Mouse (Mus musculus) heart, embryonic 11.5 days (tissue): ENCODE results near the gene Arhgap1. TPM values are rescaled to one million over a fixed set of nuclear protein-coding genes. Genes with fewer than 3 reads are reported as not detected.

Source experiments
- ATAC-seq: fragments of 200-750 bp; cut with Nextera tagmentation; replicated peaks from 2 replicates; pipeline ENCODE4 v1.8.0; 2017; ENCODE audit warnings: moderate library complexity; ENCODE audit not compliant: insufficient number of reproducible peaks, low FRiP score, low TSS enrichment
- H3K27ac ChIP-seq: fragments of 300-500 bp; sonication (generic); 2 replicates; pipeline ENCODE4 v1.5.1; 2014; ENCODE audit warnings: mild to moderate bottlenecking, low read depth, low read length
- H3K27me3 ChIP-seq: fragments of 300-500 bp; sonication (generic); 2 replicates; pipeline ENCODE4 v1.6.1; 2014; ENCODE audit warnings: mild to moderate bottlenecking, low read length, mixed read lengths; ENCODE audit not compliant: control insufficient read depth, insufficient read depth
- H3K36me3 ChIP-seq: fragments of 300-500 bp; sonication (generic); 2 replicates; pipeline ENCODE4 v1.6.1; 2014; ENCODE audit warnings: mild to moderate bottlenecking, low read length, moderate library complexity, mixed read lengths; ENCODE audit not compliant: control insufficient read depth, insufficient read depth
- H3K4me1 ChIP-seq: fragments of 300-500 bp; sonication (generic); 2 replicates; pipeline ENCODE4 v1.6.1; 2014; ENCODE audit warnings: low read length; ENCODE audit not compliant: control insufficient read depth, insufficient read depth
- H3K4me2 ChIP-seq: fragments of 300-500 bp; sonication (generic); 2 replicates; pipeline ENCODE4 v1.6.1; 2014; ENCODE audit warnings: mild to moderate bottlenecking, moderate library complexity
- H3K4me3 ChIP-seq: fragments of 300-500 bp; sonication (generic); 2 replicates; pipeline ENCODE4 v1.5.1; 2014; ENCODE audit warnings: low read depth, low read length
- H3K9ac ChIP-seq: fragments of 300-500 bp; sonication (generic); 2 replicates; pipeline ENCODE4 v1.6.1; 2014; ENCODE audit warnings: mild to moderate bottlenecking, low read depth, low read length, moderate library complexity
- H3K9me3 ChIP-seq: fragments of 300-500 bp; sonication (generic); replicated peaks from 2 replicates; pipeline ENCODE4 v1.6.1; 2016; ENCODE audit warnings: low read length; ENCODE audit not compliant: control insufficient read depth
- WGBS: fragments of 180-500 bp; shearing (Covaris S2); extraction: QIAGEN DNeasy Blood & Tissue Kit; methylation state at CpG from one replicate; pipeline ENCODE4 v1.1.7; 2014; ENCODE audit not compliant: insufficient replicate concordance; 5-methylcytosine and 5-hydroxymethylcytosine counted together
- polyA plus RNA-seq: library from polyadenylated mRNA; unstranded; fragments of >200 nt; fragmentation: Nextera tagmentation; extraction: Ambion mirVana; gene quantifications from 2 replicates; pipeline ENCODE4 v1.2.1, GENCODE M21; 2014

The Arhgap1 gene
- polyA plus RNA-seq, 1 experiment from 2014 or later, result 186 TPM

DNA sequence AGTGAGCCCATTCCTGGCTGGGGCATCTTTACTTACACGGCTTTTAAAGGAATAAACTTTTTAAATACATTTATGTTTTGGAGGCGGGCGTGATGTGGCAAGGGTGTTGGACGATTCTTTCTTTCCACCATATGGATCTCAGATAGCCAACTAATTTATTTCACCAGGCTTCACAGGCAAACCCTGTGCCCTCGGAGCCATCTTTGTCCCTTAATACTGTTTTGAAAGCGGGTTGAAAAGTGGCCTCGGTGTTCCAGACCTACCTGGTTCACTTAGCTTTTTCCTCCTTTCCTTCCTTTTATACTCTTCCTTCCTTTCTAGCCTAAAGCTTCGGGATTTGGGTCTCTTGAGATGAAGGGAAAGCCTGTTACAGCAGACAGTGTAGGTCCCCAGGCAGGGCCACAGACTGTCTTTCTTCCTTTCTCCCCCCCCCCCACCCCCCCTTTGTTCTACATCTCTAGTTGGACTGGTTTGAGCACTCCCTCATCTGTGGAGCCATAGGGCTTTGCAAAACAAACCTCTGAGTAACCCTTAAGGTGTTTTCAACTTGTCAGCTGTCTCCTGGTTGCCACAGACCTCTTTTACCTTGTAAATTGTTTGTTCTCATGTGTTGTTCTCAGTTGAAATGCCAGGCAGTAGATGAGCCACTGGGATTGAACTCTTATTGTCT is 61.7 kb downstream of the Arhgap1 start:
- ATAC-seq, result no peak
- no peaks in the 10 kb centered on the region; the same call in 1 of the 2 replicates for H3K36me3 ChIP-seq
- WGBS, result 3% methylated on average over 8 of the region's 8 CpGs

DNA sequence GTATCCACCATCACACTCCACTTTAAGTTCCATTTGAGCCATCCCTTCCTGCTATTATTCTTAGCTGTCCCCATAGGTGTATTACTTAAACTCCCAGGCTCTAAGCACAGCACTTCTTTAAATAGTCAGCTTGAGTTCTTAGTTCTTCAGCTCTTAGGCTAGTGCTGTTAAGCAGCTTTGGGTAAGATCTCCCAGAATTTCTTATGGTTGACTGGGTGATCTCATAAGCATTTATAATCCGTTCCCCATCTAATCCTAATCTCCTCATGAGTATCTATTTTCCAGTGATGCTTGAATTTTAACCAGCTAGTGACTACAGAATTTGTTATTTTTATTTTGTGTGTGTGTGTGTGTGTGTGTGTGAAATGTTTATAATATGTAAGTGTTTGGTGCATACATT is 65.3 kb downstream of the Arhgap1 start:
- Histone ChIP-seq H3K9me3 (no peaks in the 10 kb centered on the region), H3K27me3 (no peaks in the 10 kb centered on the region), H3K36me3 (no peaks in the 10 kb centered on the region; the same call in 1 of the 2 replicates), H3K4me2 (no peak overlapping the region), H3K4me1 (0 out of 2 replicates have a peak, but pooled peaks cover 4% of the 10 kb centered on the region), H3K27ac (no peak overlapping the region), H3K4me3 (no peak overlapping the region), H3K9ac (no peak overlapping the region)
- WGBS, result 73% methylated on average over 1 of the region's 1 CpGs
- ATAC-seq, result no peak

More for the DNA sequence above, 61.7 kb downstream of the Arhgap1 start:
- Histone ChIP-seq H3K27ac (peak overlapping the region; percentile 79), H3K9me3 (no peaks in the 10 kb centered on the region), H3K4me3 (peak overlapping the region; percentile 81), H3K4me2 (peak overlapping the region; percentile 66), H3K27me3 (no peaks in the 10 kb centered on the region), H3K4me1 (0 out of 2 replicates have a peak, but pooled peaks cover 7% of the 10 kb centered on the region), H3K9ac (peak overlapping the region; percentile 86)

DNA sequence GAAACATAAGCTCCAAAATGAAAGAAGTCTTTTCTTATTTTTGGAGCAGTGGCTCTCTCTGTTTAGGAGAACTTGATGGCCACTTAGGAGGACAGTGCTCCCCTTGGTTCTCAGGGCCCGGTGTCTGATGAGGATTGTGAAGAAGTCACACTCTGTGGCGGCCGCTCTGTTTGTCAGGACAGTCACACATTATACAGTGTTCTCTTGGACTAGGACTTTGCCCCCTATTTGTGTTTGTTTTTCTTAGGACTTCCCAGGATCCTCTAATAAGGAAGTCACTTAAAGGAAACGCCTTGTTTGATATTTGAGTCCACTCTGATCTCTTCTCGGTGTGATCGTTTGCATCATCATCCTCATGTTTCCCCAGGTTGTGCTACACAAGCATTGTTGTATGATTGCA is 68.6 kb downstream of the Arhgap1 start:
- no peak overlapping the region for H3K27ac ChIP-seq
- no peaks in the 10 kb centered on the region for H3K36me3 ChIP-seq
- no peaks in the 10 kb centered on the region for H3K27me3 ChIP-seq
- H3K9me3 ChIP-seq, result no peaks in the 10 kb centered on the region
- WGBS, result 80% methylated on average over 6 of the region's 6 CpGs
- no peak overlapping the region for H3K4me2 ChIP-seq
- H3K4me1 ChIP-seq, result no peaks in the 10 kb centered on the region
- H3K9ac ChIP-seq, result no peak overlapping the region
- no peak for ATAC-seq
- H3K4me3 ChIP-seq, result no peak overlapping the region

Other genes starting within 250 kb of the Arhgap1 start
- gene 1110051M20Rik, start 205.2 kb upstream of the Arhgap1 start, polyA plus RNA-seq, result 43.9 and 47.4 TPM in 2 replicates
- 3.8 and 4.0 TPM in 2 replicates for gene Lrp4, start 192.3 kb upstream of the Arhgap1 start, polyA plus RNA-seq
- 62.2 and 77.6 TPM in 2 replicates for gene Ckap5, start 123.1 kb upstream of the Arhgap1 start, polyA plus RNA-seq
- gene F2, start 13.4 kb upstream of the Arhgap1 start, polyA plus RNA-seq, result 0.34 and 3.0 TPM in 2 replicates
- 5.8 and 6.2 TPM in 2 replicates for gene Zfp408, start 69 bp upstream of the Arhgap1 start, polyA plus RNA-seq
- 22.8 and 25.9 TPM in 2 replicates for gene Atg13, start 60.7 kb downstream of the Arhgap1 start, polyA plus RNA-seq
- gene Harbi1, start 61.0 kb downstream of the Arhgap1 start, polyA plus RNA-seq, result 10.3 and 12.5 TPM in 2 replicates
- gene Ambra1, start 80.3 kb downstream of the Arhgap1 start, polyA plus RNA-seq, result 12.1 and 12.9 TPM in 2 replicates